Mouse (Mus musculus): ENCODE measurements around the gene Cdhr1. TPM values are rescaled to one million over a fixed set of nuclear protein-coding genes. Genes with fewer than 3 reads are reported as not detected.

The Cdhr1 gene
- polyA plus RNA-seq, 1 experiment, result 0.55 TPM

- H3K36me3 ChIP-seq (ENCODE audit: control insufficient read depth, insufficient read depth, low read length), result no peaks in the 10 kb centered on the region
- H3K27ac ChIP-seq (ENCODE audit: insufficient read depth, low read length), result no peak overlapping the region
- H3K4me3 ChIP-seq (ENCODE audit: extremely low read depth, insufficient read depth, insufficient read length), result no peak overlapping the region
- no peak for DNase-seq (ENCODE audit: low read depth in 1 of 2, low spot score in 2 of 2)
- no peaks in the 10 kb centered on the region for H3K4me1 ChIP-seq (ENCODE audit: control insufficient read depth, insufficient read depth, insufficient read length)
- TF ChIP-seq CTCF (IDR thresholded peaks at IDR 0.05; ENCODE audit: extremely low read depth, insufficient read depth, insufficient read length, insufficient replicate concordance), result no peak
- no peak for TF ChIP-seq POLR2A (IDR thresholded peaks at IDR 0.05; ENCODE audit: low read depth, low read length)
- WGBS, result 85% methylated on average over 6 of the region's 6 CpGs
- 0 out of 2 replicates have a peak, but pooled peaks cover 1% of the 10 kb centered on the region for H3K27me3 ChIP-seq (ENCODE audit: control insufficient read depth, insufficient read depth, low read length)
These were observed 3.7 kb downstream of the Cdhr1 start for GRCm38 (mm10) chr14:37094436-37094835.

- no peak for DNase-seq (ENCODE audit: low read depth in 1 of 2, low spot score in 2 of 2)
- WGBS, result 40% methylated on average over 4 of the region's 4 CpGs
- Histone ChIP-seq H3K27me3 (ENCODE audit: control insufficient read depth, insufficient read depth, low read length) (no peaks in the 10 kb centered on the region), H3K36me3 (ENCODE audit: control insufficient read depth, insufficient read depth, low read length) (no peaks in the 10 kb centered on the region), H3K4me1 (ENCODE audit: control insufficient read depth, insufficient read depth, insufficient read length) (no peaks in the 10 kb centered on the region), H3K27ac (ENCODE audit: insufficient read depth, low read length) (no peak overlapping the region), H3K4me3 (ENCODE audit: extremely low read depth, insufficient read depth, insufficient read length) (no peak overlapping the region)
- no peak for TF ChIP-seq CTCF (IDR thresholded peaks at IDR 0.05; ENCODE audit: extremely low read depth, insufficient read depth, insufficient read length, insufficient replicate concordance)
- no peak for TF ChIP-seq POLR2A (IDR thresholded peaks at IDR 0.05; ENCODE audit: low read depth, low read length)
These were observed 14.4 kb downstream of the Cdhr1 start for GRCm38 (mm10) chr14:37083755-37084154.

GRCm38 (mm10) chr14:37080724-37081123 lies 17.4 kb downstream of the Cdhr1 start:
- DNase-seq (ENCODE audit: low read depth in 1 of 2, low spot score in 2 of 2), result no peak
- H3K4me1 ChIP-seq (ENCODE audit: control insufficient read depth, insufficient read depth, insufficient read length), result no peaks in the 10 kb centered on the region
- H3K4me3 ChIP-seq (ENCODE audit: extremely low read depth, insufficient read depth, insufficient read length), result no peak overlapping the region
- no peaks in the 10 kb centered on the region for H3K27me3 ChIP-seq (ENCODE audit: control insufficient read depth, insufficient read depth, low read length)
- 67% methylated on average over 1 of the region's 1 CpGs for WGBS
- TF ChIP-seq POLR2A (IDR thresholded peaks at IDR 0.05; ENCODE audit: low read depth, low read length) (no peak), CTCF (IDR thresholded peaks at IDR 0.05; ENCODE audit: extremely low read depth, insufficient read depth, insufficient read length, insufficient replicate concordance) (no peak)
- H3K36me3 ChIP-seq (ENCODE audit: control insufficient read depth, insufficient read depth, low read length), result no peaks in the 10 kb centered on the region
- no peak overlapping the region for H3K27ac ChIP-seq (ENCODE audit: insufficient read depth, low read length)

- no peaks in the 10 kb centered on the region for H3K27me3 ChIP-seq (ENCODE audit: control insufficient read depth, insufficient read depth, low read length)
- TF ChIP-seq POLR2A (IDR thresholded peaks at IDR 0.05; ENCODE audit: low read depth, low read length) (no peak), CTCF (IDR thresholded peaks at IDR 0.05; ENCODE audit: extremely low read depth, insufficient read depth, insufficient read length, insufficient replicate concordance) (no peak)
- 23% methylated on average over 9 of the region's 9 CpGs for WGBS
- H3K36me3 ChIP-seq (ENCODE audit: control insufficient read depth, insufficient read depth, low read length), result no peaks in the 10 kb centered on the region
- H3K4me1 ChIP-seq (ENCODE audit: control insufficient read depth, insufficient read depth, insufficient read length), result no peaks in the 10 kb centered on the region
- H3K4me3 ChIP-seq (ENCODE audit: extremely low read depth, insufficient read depth, insufficient read length), result no peak overlapping the region
- no peak for DNase-seq (ENCODE audit: low read depth in 1 of 2, low spot score in 2 of 2)
- H3K27ac ChIP-seq (ENCODE audit: insufficient read depth, low read length), result no peak overlapping the region
These were observed 29.6 kb downstream of the Cdhr1 start for GRCm38 (mm10) chr14:37068516-37068915.

- WGBS, result 80% methylated on average over 5 of the region's 5 CpGs
- Histone ChIP-seq H3K4me3 (ENCODE audit: extremely low read depth, insufficient read depth, insufficient read length) (no peak within 1 kb of the TSS), H3K4me1 (ENCODE audit: control insufficient read depth, insufficient read depth, insufficient read length) (no peaks in the 10 kb centered on the region), H3K36me3 (ENCODE audit: control insufficient read depth, insufficient read depth, low read length) (no peaks in the 10 kb centered on the region), H3K27me3 (ENCODE audit: control insufficient read depth, insufficient read depth, low read length) (no peaks in the 10 kb centered on the region), H3K27ac (ENCODE audit: insufficient read depth, low read length) (no peak within 1 kb of the TSS)
- no peak for TF ChIP-seq CTCF (IDR thresholded peaks at IDR 0.05; ENCODE audit: extremely low read depth, insufficient read depth, insufficient read length, insufficient replicate concordance)
- no peak for TF ChIP-seq POLR2A (IDR thresholded peaks at IDR 0.05; ENCODE audit: low read depth, low read length)
- DNase-seq (ENCODE audit: low read depth in 1 of 2, low spot score in 2 of 2), result no peak
These were observed 30.5 kb downstream of the Cdhr1 start, which contains the start of gene Lrit2 for GRCm38 (mm10) chr14:37067629-37068028. Gene Lrit2 (plus strand): TSS chr14:37067929.

GRCm38 (mm10) chr14:37066636-37067035 lies 31.5 kb downstream of the Cdhr1 start:
- H3K27me3 ChIP-seq (ENCODE audit: control insufficient read depth, insufficient read depth, low read length), result no peaks in the 10 kb centered on the region
- WGBS, result 65% methylated on average over 2 of the region's 2 CpGs
- no peak for TF ChIP-seq POLR2A (IDR thresholded peaks at IDR 0.05; ENCODE audit: low read depth, low read length)
- no peak for TF ChIP-seq CTCF (IDR thresholded peaks at IDR 0.05; ENCODE audit: extremely low read depth, insufficient read depth, insufficient read length, insufficient replicate concordance)
- H3K36me3 ChIP-seq (ENCODE audit: control insufficient read depth, insufficient read depth, low read length), result no peaks in the 10 kb centered on the region
- no peak for DNase-seq (ENCODE audit: low read depth in 1 of 2, low spot score in 2 of 2)
- no peak overlapping the region for H3K4me3 ChIP-seq (ENCODE audit: extremely low read depth, insufficient read depth, insufficient read length)
- H3K27ac ChIP-seq (ENCODE audit: insufficient read depth, low read length), result no peak overlapping the region
- H3K4me1 ChIP-seq (ENCODE audit: control insufficient read depth, insufficient read depth, insufficient read length), result no peaks in the 10 kb centered on the region

- 66% methylated on average over 2 of the region's 2 CpGs for WGBS
- Histone ChIP-seq H3K36me3 (ENCODE audit: control insufficient read depth, insufficient read depth, low read length) (no peaks in the 10 kb centered on the region), H3K27ac (ENCODE audit: insufficient read depth, low read length) (no peak overlapping the region), H3K27me3 (ENCODE audit: control insufficient read depth, insufficient read depth, low read length) (no peaks in the 10 kb centered on the region), H3K4me1 (ENCODE audit: control insufficient read depth, insufficient read depth, insufficient read length) (no peaks in the 10 kb centered on the region), H3K4me3 (ENCODE audit: extremely low read depth, insufficient read depth, insufficient read length) (no peak overlapping the region)
- no peak for DNase-seq (ENCODE audit: low read depth in 1 of 2, low spot score in 2 of 2)
- TF ChIP-seq CTCF (IDR thresholded peaks at IDR 0.05; ENCODE audit: extremely low read depth, insufficient read depth, insufficient read length, insufficient replicate concordance) (no peak), POLR2A (IDR thresholded peaks at IDR 0.05; ENCODE audit: low read depth, low read length) (no peak)
These were observed 33.3 kb downstream of the Cdhr1 start for GRCm38 (mm10) chr14:37064849-37065248.
